Mouse (Mus musculus): Measurements from ENCODE around the gene Sapcd2. TPM values are rescaled to one million over a fixed set of nuclear protein-coding genes. Genes with fewer than 3 reads are reported as not detected.
A peak's percentile ranks its signal among the peaks of the same experiment; 100 is the strongest.

The Sapcd2 gene
- polyA plus RNA-seq, 1 experiment from 2014 or later: 9.0 TPM

DNA sequence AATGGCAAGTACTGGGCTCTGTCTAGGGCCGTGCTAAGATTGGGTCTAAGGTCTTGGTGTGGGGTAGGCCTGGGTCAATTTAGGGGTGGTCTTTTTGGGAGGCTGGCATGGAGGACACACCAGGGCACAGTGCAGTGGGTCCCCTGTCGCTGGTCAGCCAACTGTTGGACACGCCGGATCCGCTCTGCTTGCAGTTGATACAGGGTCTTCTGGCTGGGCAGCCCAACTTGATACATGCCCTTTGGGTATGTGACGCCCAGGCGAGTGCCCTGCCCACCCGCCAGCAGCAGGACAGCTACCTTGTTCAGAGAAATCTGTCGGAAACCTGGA is 7.4 kb upstream of the Sapcd2 start:
- 0 out of 2 replicates have a peak, but pooled peaks have one; percentile 19 for ATAC-seq
- peak overlapping the region; percentile 52 for H3K4me3 ChIP-seq (ENCODE audit: low read depth, low read length)

DNA sequence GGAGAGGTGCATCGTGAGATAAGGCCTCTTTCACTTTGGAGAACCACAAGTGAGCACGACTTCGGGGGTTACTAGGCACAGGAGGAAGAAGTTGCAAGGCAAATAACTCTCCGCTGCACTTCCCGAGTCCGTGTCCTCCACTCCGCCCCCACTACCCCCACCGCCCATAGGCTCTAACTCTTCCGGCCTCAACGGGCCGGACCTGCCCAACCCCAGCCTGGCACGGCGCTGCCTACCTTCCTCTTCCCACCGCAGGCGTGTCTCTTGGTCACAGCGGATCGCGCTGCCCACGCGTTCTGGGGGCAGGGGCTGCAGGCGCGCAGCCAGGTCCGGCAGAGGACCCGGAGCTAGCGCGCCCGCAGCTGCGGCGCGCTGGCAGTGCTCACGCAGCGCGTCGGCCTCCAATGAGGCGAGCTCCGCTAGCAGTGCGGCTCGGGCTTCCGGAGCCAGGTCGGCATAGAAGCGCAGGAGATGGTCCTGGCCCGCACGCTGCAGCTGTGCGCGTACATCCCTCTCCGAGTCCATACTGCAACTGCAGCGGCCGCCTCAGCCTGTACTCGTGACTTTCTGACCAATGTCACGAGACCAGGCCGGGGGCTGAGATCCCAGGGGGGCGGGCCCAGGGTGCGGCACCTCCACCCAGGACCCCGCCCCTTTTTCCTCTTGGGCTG is 6.9 kb upstream of the Sapcd2 start, which contains the start of gene Uap1l1:
Uap1l1 (minus strand) TSS at position 592 of the 671 bp plus-strand sequence.
- no peaks in the 10 kb centered on the region for H3K9me3 ChIP-seq (replicated peaks; ENCODE audit: control insufficient read depth, low read length, poor library complexity, severe bottlenecking)
- H3K27ac ChIP-seq (ENCODE audit: low read length): no peak within 1 kb of the TSS
- peak within 1 kb of the TSS; percentile 96 for H3K4me2 ChIP-seq (ENCODE audit: low read length)
- H3K36me3 ChIP-seq (ENCODE audit: control insufficient read depth, insufficient read depth, low read length): no peaks in the 10 kb centered on the region
- ATAC-seq: peak; percentile 73
- H3K4me1 ChIP-seq (ENCODE audit: control insufficient read depth, insufficient read depth, low read length): 0 out of 2 replicates have a peak, but pooled peaks cover 8% of the 10 kb centered on the region
- H3K27me3 ChIP-seq (ENCODE audit: control insufficient read depth, insufficient read depth, low read depth, low read length): peaks cover 23% of the 10 kb centered on the region
- peak within 1 kb of the TSS; percentile 71 for H3K9ac ChIP-seq (ENCODE audit: low read depth, low read length)
- under 1% methylated on average over 54 of the region's 54 CpGs for WGBS
- H3K4me3 ChIP-seq (ENCODE audit: low read depth, low read length): peak within 1 kb of the TSS; percentile 52

More for the DNA sequence above, 7.4 kb upstream of the Sapcd2 start:
- Histone ChIP-seq H3K4me2 (ENCODE audit: low read length) (peak overlapping the region; percentile 96), H3K4me1 (ENCODE audit: control insufficient read depth, insufficient read depth, low read length) (0 out of 2 replicates have a peak, but pooled peaks cover 8% of the 10 kb centered on the region), H3K9me3 (replicated peaks; ENCODE audit: control insufficient read depth, low read length, poor library complexity, severe bottlenecking) (no peaks in the 10 kb centered on the region), H3K27ac (ENCODE audit: low read length) (no peak overlapping the region), H3K27me3 (ENCODE audit: control insufficient read depth, insufficient read depth, low read depth, low read length) (peaks cover 23% of the 10 kb centered on the region), H3K9ac (ENCODE audit: low read depth, low read length) (peak overlapping the region; percentile 71; the same call in 1 of the 2 replicates), H3K36me3 (ENCODE audit: control insufficient read depth, insufficient read depth, low read length) (no peaks in the 10 kb centered on the region)
- 31% methylated on average over 9 of the region's 9 CpGs for WGBS

DNA sequence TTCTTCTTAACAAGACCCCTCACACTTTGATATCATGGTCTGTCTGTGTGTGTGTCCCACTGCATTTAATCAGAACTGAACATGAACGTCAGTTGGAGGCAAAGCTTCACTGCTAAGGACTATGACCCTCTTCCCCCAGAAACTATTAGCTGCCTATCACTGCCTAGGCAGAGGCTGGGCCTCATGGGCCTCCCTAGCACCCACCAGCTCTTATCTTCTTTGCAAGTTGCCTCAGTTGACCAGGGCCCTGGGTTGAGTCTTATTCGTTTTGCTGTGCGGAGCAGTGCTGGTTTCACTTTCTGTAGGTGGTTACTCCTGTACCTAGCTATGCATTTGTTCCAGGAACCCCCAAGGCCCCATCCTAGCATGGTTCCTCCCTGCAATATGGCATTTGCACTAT is 2.1 kb upstream of the Sapcd2 start:
- H3K4me2 ChIP-seq (ENCODE audit: low read length): no peak overlapping the region
- H3K9me3 ChIP-seq (replicated peaks; ENCODE audit: control insufficient read depth, low read length, poor library complexity, severe bottlenecking): no peaks in the 10 kb centered on the region
- H3K36me3 ChIP-seq (ENCODE audit: control insufficient read depth, insufficient read depth, low read length): no peaks in the 10 kb centered on the region
- no peak for ATAC-seq
- H3K27ac ChIP-seq (ENCODE audit: low read length): no peak overlapping the region
- no peak overlapping the region for H3K9ac ChIP-seq (ENCODE audit: low read depth, low read length)
- no peak overlapping the region for H3K4me3 ChIP-seq (ENCODE audit: low read depth, low read length)
- peaks cover 13% of the 10 kb centered on the region for H3K4me1 ChIP-seq (ENCODE audit: control insufficient read depth, insufficient read depth, low read length)
- H3K27me3 ChIP-seq (ENCODE audit: control insufficient read depth, insufficient read depth, low read depth, low read length): peaks cover 9% of the 10 kb centered on the region
- WGBS: 91% methylated on average over 3 of the region's 3 CpGs

DNA sequence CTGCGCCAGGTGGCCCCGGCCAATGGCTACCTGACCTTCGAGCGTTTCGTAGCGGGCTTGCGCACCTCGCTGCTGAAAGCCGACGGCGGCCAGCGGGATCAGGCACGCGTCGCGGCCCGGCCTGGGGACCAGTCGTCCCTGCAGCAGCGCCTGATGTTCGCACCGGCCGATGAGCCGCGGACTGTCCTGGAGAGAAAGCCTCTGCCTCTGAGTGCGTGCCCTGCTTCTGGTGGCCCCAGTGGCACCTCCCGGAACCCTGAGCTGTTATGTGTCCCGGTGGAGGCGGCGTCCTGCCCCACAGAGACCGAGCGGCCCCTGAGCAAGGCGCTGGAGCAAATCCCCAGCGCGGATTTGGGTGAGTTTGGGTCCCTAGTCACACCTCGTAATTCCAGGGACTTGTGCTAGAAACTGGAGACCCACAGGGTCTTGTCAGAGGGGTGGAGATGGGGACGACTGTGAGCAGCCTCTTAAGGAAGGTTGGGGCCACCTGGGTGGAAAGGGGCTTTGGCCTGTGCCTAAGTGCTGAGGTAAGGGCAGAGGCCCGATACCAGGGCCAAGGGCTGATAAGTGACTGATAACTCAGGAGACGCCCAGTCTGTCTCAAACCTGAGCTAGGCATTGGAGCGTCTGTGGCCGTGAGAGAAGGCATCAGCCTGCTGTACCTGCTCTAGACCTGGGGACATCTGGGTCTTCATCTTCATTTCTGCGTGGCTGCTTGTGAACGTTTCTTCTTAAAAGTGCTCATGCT is 697 bp downstream of the Sapcd2 start:
- Histone ChIP-seq H3K27ac (ENCODE audit: low read length) (no peak overlapping the region), H3K9me3 (replicated peaks; ENCODE audit: control insufficient read depth, low read length, poor library complexity, severe bottlenecking) (no peaks in the 10 kb centered on the region), H3K9ac (ENCODE audit: low read depth, low read length) (peak overlapping the region; percentile 71), H3K4me3 (ENCODE audit: low read depth, low read length) (peak overlapping the region; percentile 67), H3K27me3 (ENCODE audit: control insufficient read depth, insufficient read depth, low read depth, low read length) (peaks cover 3% of the 10 kb centered on the region; the same call in 1 of the 2 replicates), H3K4me1 (ENCODE audit: control insufficient read depth, insufficient read depth, low read length) (peaks cover 7% of the 10 kb centered on the region), H3K4me2 (ENCODE audit: low read length) (peak overlapping the region; percentile 80), H3K36me3 (ENCODE audit: control insufficient read depth, insufficient read depth, low read length) (no peaks in the 10 kb centered on the region)
- ATAC-seq: peak; percentile 16
- 2% methylated on average over 42 of the region's 42 CpGs for WGBS

DNA sequence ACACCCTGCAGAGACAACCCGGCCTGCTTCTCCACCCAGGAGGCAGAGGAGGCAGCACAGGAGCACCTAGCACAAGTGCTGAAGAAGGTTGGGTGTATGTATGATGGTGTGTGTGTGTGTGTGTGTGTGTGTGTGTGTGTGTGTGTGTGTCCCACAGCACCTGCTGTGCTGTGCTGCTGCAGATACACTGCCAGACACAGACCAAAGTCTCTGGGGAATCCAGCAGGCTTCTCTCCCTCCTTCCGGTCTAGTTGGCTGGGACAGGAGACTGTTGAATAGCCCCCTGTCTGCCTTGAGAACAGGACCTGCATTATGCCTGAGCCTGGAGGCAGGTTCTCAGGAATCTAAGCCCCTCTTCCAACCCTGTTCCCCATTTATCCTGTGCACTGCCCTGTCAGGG is 1.3 kb downstream of the Sapcd2 start:
- Histone ChIP-seq H3K9ac (ENCODE audit: low read depth, low read length) (no peak overlapping the region), H3K9me3 (replicated peaks; ENCODE audit: control insufficient read depth, low read length, poor library complexity, severe bottlenecking) (no peaks in the 10 kb centered on the region), H3K4me1 (ENCODE audit: control insufficient read depth, insufficient read depth, low read length) (peaks cover 7% of the 10 kb centered on the region), H3K27me3 (ENCODE audit: control insufficient read depth, insufficient read depth, low read depth, low read length) (peaks cover under 1% of the 10 kb centered on the region; the same call in 1 of the 2 replicates), H3K27ac (ENCODE audit: low read length) (no peak overlapping the region), H3K36me3 (ENCODE audit: control insufficient read depth, insufficient read depth, low read length) (no peaks in the 10 kb centered on the region), H3K4me2 (ENCODE audit: low read length) (peak overlapping the region; percentile 80), H3K4me3 (ENCODE audit: low read depth, low read length) (peak overlapping the region; percentile 67)
- 7% methylated on average over 2 of the region's 2 CpGs for WGBS
- no peak for ATAC-seq

DNA sequence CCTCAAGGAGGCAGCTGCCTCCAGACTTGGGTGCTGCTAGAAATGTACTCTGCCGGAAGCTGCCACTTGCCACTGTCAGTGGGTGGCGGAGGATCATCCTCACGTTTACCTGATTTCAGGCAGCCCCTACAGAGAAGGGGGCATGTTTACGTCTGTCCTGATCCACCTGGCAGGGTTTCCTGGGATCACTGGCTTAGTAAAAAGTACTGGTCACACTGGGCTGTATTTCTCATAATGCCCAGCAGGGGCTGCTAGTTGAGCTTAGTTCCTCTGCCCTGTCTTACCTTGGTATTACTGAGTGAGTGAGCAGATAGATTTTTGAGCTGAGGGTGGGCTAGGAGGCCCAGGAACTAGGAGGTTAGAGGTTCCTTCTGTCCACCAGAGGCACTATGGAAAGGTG is 4.5 kb downstream of the Sapcd2 start:
- Histone ChIP-seq H3K9me3 (replicated peaks; ENCODE audit: control insufficient read depth, low read length, poor library complexity, severe bottlenecking) (no peaks in the 10 kb centered on the region), H3K4me3 (ENCODE audit: low read depth, low read length) (no peak overlapping the region), H3K4me1 (ENCODE audit: control insufficient read depth, insufficient read depth, low read length) (peaks cover 6% of the 10 kb centered on the region), H3K27me3 (ENCODE audit: control insufficient read depth, insufficient read depth, low read depth, low read length) (no peaks in the 10 kb centered on the region), H3K36me3 (ENCODE audit: control insufficient read depth, insufficient read depth, low read length) (no peaks in the 10 kb centered on the region), H3K4me2 (ENCODE audit: low read length) (no peak overlapping the region), H3K27ac (ENCODE audit: low read length) (no peak overlapping the region), H3K9ac (ENCODE audit: low read depth, low read length) (no peak overlapping the region)
- WGBS: 57% methylated on average over 4 of the region's 4 CpGs
- ATAC-seq: no peak

DNA sequence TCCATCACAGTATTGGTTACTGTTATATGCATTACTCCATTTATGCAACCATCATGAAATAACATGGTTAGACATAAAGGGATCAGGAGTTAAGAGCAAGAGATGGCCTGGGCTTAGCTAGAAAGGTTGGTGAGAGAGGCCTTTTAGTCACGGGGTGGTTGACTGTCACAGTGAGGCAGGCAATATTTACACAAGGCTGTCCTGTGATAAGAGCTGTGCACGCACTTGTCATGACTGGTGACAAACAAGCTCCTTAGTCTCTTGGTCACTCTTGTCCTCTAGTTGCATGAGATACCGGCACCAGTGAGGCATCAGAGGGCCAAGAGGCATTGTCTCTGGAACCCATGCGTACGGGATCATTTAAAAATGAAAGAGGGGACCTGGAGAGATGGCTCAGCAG is 12.4 kb downstream of the Sapcd2 start:
- 74% methylated on average over 5 of the region's 5 CpGs for WGBS

DNA sequence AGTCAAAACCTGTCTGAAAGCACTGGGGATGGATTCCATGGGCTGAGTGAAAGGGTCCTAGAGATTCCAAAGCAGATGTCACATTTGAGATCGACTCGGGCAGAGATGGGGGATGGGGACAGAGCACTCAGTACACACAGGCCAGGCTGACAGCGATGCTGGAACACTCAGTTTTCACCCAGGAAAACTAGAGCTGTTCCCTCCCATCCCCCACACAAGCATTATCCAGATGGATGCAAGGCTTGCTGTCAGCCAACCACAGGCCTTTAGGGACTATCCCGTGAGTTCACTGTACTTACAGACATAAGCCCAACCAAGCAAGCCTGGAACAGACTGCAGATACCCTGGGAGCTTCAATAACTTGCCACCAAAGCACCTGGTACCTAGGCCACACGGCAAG is 19.1 kb downstream of the Sapcd2 start:
- H3K36me3 ChIP-seq (ENCODE audit: control insufficient read depth, insufficient read depth, low read length): no peaks in the 10 kb centered on the region
- WGBS: 74% methylated on average over 5 of the region's 5 CpGs

More for the DNA sequence above, 12.4 kb downstream of the Sapcd2 start:
- Histone ChIP-seq H3K4me2 (ENCODE audit: low read length) (no peak overlapping the region), H3K36me3 (ENCODE audit: control insufficient read depth, insufficient read depth, low read length) (no peaks in the 10 kb centered on the region), H3K9ac (ENCODE audit: low read depth, low read length) (no peak overlapping the region), H3K4me1 (ENCODE audit: control insufficient read depth, insufficient read depth, low read length) (no peaks in the 10 kb centered on the region), H3K27me3 (ENCODE audit: control insufficient read depth, insufficient read depth, low read depth, low read length) (no peaks in the 10 kb centered on the region), H3K4me3 (ENCODE audit: low read depth, low read length) (no peak overlapping the region), H3K27ac (ENCODE audit: low read length) (no peak overlapping the region), H3K9me3 (replicated peaks; ENCODE audit: control insufficient read depth, low read length, poor library complexity, severe bottlenecking) (no peaks in the 10 kb centered on the region)
- ATAC-seq: no peak

More for the DNA sequence above, 19.1 kb downstream of the Sapcd2 start:
- ATAC-seq: no peak
- H3K27me3 ChIP-seq (ENCODE audit: control insufficient read depth, insufficient read depth, low read depth, low read length): peaks cover 20% of the 10 kb centered on the region
- H3K4me2 ChIP-seq (ENCODE audit: low read length): no peak overlapping the region
- no peak overlapping the region for H3K9ac ChIP-seq (ENCODE audit: low read depth, low read length)
- no peaks in the 10 kb centered on the region for H3K9me3 ChIP-seq (replicated peaks; ENCODE audit: control insufficient read depth, low read length, poor library complexity, severe bottlenecking)
- H3K4me1 ChIP-seq (ENCODE audit: control insufficient read depth, insufficient read depth, low read length): peaks cover 5% of the 10 kb centered on the region; the same call in 1 of the 2 replicates
- H3K4me3 ChIP-seq (ENCODE audit: low read depth, low read length): no peak overlapping the region
- H3K27ac ChIP-seq (ENCODE audit: low read length): no peak overlapping the region
